Mouse (Mus musculus): Measurements from ENCODE around the gene Ror1. TPM values are rescaled to one million over a fixed set of nuclear protein-coding genes. Genes with fewer than 3 reads are reported as not detected.

The Ror1 gene
- 0.02 TPM in 1 of 2 replicates, not detected in the other for polyA plus RNA-seq (2012; ENCODE audit: low replicate concordance)

DNA sequence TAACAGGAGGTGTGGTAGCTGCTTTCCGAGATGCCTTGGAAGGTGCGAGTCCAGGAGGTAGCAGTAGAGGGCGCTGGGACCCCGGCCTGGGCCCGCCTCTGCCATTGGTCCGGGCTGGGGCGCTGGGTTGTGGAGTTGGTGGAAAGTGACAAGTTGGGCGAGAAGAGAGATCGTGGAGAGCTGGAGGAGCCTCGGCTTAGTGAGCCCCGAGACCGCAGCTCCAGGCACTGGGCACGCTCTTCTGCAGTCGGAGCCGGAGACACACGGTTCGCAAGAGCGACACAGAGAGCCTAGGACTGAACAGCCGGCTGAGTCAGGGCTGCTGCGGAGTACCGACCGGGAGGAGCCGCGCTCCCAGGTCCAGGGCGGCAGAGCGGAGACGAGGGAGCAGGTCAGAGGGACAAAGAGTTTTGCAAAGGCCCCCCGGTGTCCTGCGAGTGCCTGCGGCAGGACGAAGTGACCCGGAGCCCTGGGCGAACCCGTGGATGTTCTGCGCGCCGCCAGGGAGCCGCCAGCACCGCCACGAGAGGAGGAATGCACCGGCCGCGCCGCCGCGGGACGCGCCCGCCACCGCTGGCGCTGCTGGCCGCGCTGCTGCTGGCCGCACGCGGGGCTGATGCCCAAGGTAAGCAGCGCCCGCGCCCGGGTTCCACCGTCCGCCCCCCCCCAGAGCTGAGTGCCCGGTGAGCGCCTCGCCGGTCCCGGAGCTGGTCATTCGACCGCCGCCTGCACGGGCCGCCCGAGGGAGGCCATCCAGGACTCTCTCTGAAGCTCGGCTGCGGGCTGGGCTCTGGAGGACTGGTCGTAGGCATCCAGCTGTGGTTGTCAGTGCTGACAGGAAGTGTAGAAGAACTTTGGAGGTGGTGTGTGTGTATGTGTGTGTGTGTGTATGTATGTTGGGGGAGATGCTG is at the start of gene Ror1:
TSS of gene Ror1 (plus strand) at position 107 of the 911 bp plus-strand sequence.

DNA sequence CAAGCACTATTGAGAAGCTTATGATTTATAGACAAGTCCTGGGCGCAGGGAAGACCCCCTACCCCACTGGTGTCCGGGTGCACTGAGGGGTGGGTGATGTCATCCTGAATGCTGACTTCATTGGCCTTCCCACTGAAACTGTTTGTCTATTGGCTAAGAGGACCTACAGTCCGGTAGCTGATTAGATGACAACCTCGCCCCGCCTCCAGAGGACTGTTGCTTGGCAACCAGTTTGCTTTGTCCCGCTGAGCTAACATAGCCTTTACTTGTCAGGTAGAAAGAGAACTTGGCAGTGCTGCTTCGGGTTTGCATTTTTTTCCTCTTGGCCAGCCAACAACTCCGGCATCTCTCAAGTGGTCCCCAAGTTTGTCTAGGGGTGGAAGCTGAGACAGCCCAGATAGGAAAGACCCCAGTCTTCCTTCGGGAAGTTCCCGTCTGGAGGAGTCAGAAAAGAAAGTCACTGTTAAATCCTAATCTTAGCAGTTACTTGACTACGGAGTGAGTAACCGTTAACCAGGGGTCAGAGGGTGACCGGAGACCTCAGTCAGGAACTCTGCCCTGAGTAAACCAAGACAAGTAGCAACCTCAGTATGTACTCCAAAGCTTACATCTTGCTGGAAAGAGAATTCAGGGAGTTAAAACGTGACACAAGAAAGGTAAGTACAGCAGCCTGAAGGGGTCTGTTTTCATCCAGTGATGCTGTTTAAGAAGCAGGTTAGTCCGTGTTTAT is 383.2 kb downstream of the Ror1 start, which contains the start of gene Ube2u:
TSS of gene Ube2u (plus strand) at position 258 of the 730 bp plus-strand sequence.

Other genes with a start within 250 kb of the Ror1 start
- gene Pgm1, start 166.4 kb upstream of the Ror1 start, polyA plus RNA-seq (2012; ENCODE audit: low replicate concordance), result 1.8 and 3.4 TPM in 2 replicates
- gene Itgb3bp, start 166.0 kb upstream of the Ror1 start, polyA plus RNA-seq (2012; ENCODE audit: low replicate concordance), result 0.10 and 0.24 TPM in 2 replicates